Mouse (Mus musculus) ES-Bruce4 (cell line): ENCODE data around the gene Srrm3. TPM values are rescaled to one million over a fixed set of nuclear protein-coding genes. Genes with fewer than 3 reads are reported as not detected.
A peak's percentile ranks its signal among the peaks of the same experiment; 100 is the strongest.

Experiments used
- H3K27ac ChIP-seq: 2 replicates; pipeline ENCODE4 v1.5.1; 2012; ENCODE audit warnings: low read length, inconsistent platforms; ENCODE audit not compliant: insufficient read depth
- H3K27me3 ChIP-seq: 2 replicates; pipeline ENCODE4 v1.6.1; 2012; ENCODE audit warnings: mild to moderate bottlenecking, low read length, inconsistent platforms; ENCODE audit not compliant: control insufficient read depth, poor library complexity, insufficient read depth, severe bottlenecking
- H3K36me3 ChIP-seq: 2 replicates; pipeline ENCODE4 v1.6.1; 2012; ENCODE audit warnings: inconsistent platforms, mild to moderate bottlenecking, low read length, moderate library complexity; ENCODE audit not compliant: control insufficient read depth, poor library complexity, insufficient read depth, severe bottlenecking
- H3K4me1 ChIP-seq: one replicate; pipeline ENCODE4 v1.8.1; 2011; ENCODE audit warnings: low read length; ENCODE audit not compliant: control insufficient read depth, insufficient read depth
- H3K4me3 ChIP-seq: 2 replicates; pipeline ENCODE4 v1.5.1; 2011; ENCODE audit warnings: low read depth, mild to moderate bottlenecking, low read length
- H3K9ac ChIP-seq: 2 replicates; pipeline ENCODE4 v1.6.1; 2012; ENCODE audit warnings: low read depth, mild to moderate bottlenecking, inconsistent platforms; ENCODE audit not compliant: poor library complexity, severe bottlenecking
- H3K9me3 ChIP-seq: replicated peaks from 2 replicates; pipeline ENCODE4 v1.6.1; 2012; ENCODE audit warnings: mild to moderate bottlenecking, low read length, inconsistent platforms; ENCODE audit not compliant: control insufficient read depth, poor library complexity, insufficient read depth, severe bottlenecking
- CTCF ChIP-seq: IDR thresholded peaks from one replicate; pipeline ENCODE4 v1.8.1; 2011; ENCODE audit warnings: low read depth, low read length
- EP300 ChIP-seq: IDR thresholded peaks from 2 replicates; pipeline ENCODE4 v1.6.1; 2011; ENCODE audit warnings: low read depth, low read length; ENCODE audit not compliant: insufficient read depth
- POLR2A ChIP-seq: IDR thresholded peaks from one replicate; pipeline ENCODE4 v1.8.1; 2011; ENCODE audit warnings: low read length; ENCODE audit not compliant: insufficient read depth
- polyA plus RNA-seq: library from polyadenylated mRNA; stranded (reverse); fragments of >200 nt; gene quantifications from 2 replicates; pipeline ENCODE4 v1.2.4, GENCODE M21; 2011; ENCODE audit warnings: low read depth; ENCODE audit not compliant: missing spikeins, insufficient read depth, insufficient read length

The Srrm3 gene
- polyA plus RNA-seq, 1 experiment = 0.55 TPM

DNA sequence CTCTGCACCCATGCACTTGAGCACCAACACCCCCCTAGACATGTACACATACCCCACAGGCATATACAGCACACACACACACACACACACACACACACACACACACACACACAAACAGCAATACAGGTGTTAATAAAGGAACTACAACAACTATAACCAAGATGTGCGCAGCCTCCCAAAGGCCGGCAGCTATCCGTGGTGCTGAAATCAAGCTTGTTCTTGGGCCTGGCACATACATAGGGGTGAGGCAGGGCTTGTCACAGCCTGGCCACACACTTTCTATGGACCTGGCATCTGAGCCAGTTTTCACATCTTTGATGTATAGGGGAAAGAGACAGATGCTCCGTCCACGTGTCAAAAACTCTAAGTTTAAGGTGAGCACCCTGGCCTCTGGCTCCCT is 36.7 kb downstream of the Srrm3 start:
- Histone ChIP-seq H3K36me3 (no peaks in the 10 kb centered on the region), H3K27ac (no peak overlapping the region), H3K27me3 (no peaks in the 10 kb centered on the region), H3K4me3 (no peak overlapping the region), H3K4me1 (no peaks in the 10 kb centered on the region), H3K9me3 (no peaks in the 10 kb centered on the region), H3K9ac (no peak overlapping the region)
- no peak for TF ChIP-seq CTCF
- TF ChIP-seq POLR2A = no peak
- TF ChIP-seq EP300 = no peak

DNA sequence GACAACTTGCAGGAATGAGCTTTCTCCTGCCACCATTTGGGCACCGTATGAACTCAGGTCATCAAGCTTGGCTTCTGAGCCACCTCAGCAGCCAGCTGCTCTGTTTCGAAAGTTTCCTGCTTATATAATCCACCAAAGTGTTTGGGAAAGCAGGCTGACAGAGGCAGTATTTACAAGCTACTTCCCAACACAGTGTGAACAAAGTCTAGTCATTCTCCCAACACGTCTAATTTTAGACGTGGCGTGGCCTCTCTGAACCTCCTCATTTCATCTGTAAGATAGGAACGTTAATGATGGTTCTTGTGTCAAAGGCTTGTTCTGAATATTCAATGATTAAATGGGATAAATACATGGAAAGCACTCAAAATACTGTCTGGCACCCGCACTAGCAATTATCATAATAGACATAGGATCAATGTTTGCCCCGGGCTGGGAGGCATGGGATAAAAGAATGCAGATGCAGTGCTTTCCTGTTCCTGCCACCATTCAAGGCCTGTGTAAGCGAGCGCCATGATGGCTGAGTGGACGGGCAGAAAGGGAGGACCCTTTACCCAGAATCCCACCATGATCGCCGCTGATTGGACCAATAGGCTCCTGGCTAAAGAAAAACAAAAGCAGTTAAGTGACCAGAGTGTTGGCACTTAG is 39.1 kb downstream of the Srrm3 start:
- Histone ChIP-seq H3K36me3 (no peaks in the 10 kb centered on the region), H3K9me3 (no peaks in the 10 kb centered on the region), H3K27ac (no peak overlapping the region), H3K27me3 (no peaks in the 10 kb centered on the region), H3K4me3 (no peak overlapping the region), H3K9ac (no peak overlapping the region), H3K4me1 (no peaks in the 10 kb centered on the region)
- TF ChIP-seq POLR2A = no peak
- TF ChIP-seq CTCF = no peak
- no peak for TF ChIP-seq EP300

DNA sequence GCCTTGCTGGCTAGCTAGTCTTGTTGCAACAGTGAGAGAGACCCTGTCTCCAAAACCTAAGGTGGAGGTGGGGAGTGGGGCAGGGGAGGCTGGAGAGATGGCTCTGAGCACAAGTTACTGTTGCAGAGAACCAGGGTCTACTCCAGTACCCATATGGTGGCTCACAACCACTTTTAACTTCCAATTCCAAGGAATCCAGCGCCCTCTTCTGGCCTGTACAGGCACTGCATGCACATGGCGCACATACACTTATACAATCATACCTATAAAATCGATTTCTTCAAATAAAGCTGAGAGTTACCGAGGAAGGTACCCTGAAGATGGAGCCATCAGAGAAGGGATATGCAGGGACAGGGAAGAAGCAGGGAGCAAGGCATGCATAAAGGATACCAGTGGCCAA is 40.8 kb downstream of the Srrm3 start:
- Histone ChIP-seq H3K27me3 (no peaks in the 10 kb centered on the region), H3K4me1 (no peaks in the 10 kb centered on the region), H3K9ac (no peak overlapping the region), H3K9me3 (no peaks in the 10 kb centered on the region), H3K36me3 (no peaks in the 10 kb centered on the region), H3K4me3 (no peak overlapping the region), H3K27ac (no peak overlapping the region)
- TF ChIP-seq CTCF = peak; percentile 41
- TF ChIP-seq POLR2A = no peak

DNA sequence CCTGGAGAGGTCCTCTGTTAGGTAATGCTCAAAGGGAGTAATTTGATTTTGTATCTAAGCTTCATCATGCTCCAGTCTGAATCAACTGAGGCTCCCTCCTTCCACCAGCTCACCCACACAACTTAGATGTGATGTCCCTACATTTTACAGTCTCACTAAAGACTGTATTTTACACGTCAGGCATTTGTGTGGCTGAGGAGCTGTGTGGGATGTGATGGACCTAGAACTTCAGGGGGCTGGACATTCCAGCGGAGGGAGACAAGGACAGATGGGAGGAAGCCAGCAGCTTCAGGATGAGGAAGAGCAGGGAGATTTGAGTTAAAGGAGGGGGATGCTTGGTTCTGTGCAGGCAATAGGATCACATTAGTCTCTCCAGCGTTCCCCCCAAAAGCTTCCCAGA is 41.2 kb downstream of the Srrm3 start:
- Histone ChIP-seq H3K9ac (no peak overlapping the region), H3K4me1 (no peaks in the 10 kb centered on the region), H3K27ac (no peak overlapping the region), H3K4me3 (no peak overlapping the region), H3K36me3 (no peaks in the 10 kb centered on the region), H3K27me3 (no peaks in the 10 kb centered on the region), H3K9me3 (no peaks in the 10 kb centered on the region)
- TF ChIP-seq POLR2A (no peak), EP300 (no peak), CTCF (no peak)

DNA sequence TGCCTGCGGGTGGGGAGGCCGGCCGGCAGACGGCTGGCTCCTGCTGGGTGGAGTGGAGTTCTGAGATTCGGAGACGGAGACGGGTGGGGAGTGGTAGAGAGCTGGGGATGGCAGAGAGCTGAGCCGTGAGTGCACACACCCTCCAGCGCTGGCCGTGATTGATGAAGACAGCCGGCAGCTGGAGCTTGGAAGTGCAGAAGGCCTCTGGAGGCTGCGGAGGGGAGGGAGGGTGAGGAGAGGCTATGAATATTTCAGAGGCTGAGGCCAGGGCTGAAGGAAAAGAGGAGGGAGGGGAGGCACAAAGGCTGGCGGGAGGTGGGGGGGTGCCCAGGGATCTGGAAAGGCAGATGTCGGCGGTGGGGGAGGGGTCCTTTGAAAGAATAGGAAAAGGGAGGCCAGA is 44.3 kb downstream of the Srrm3 start:
- no peak for TF ChIP-seq POLR2A
- no peak for TF ChIP-seq EP300
- no peak for TF ChIP-seq CTCF
- Histone ChIP-seq H3K9me3 (no peaks in the 10 kb centered on the region), H3K27me3 (no peaks in the 10 kb centered on the region), H3K9ac (0 out of 2 replicates have a peak overlapping the region, but pooled peaks have one; percentile 10), H3K27ac (no peak overlapping the region), H3K4me3 (no peak overlapping the region), H3K4me1 (no peaks in the 10 kb centered on the region), H3K36me3 (no peaks in the 10 kb centered on the region)

DNA sequence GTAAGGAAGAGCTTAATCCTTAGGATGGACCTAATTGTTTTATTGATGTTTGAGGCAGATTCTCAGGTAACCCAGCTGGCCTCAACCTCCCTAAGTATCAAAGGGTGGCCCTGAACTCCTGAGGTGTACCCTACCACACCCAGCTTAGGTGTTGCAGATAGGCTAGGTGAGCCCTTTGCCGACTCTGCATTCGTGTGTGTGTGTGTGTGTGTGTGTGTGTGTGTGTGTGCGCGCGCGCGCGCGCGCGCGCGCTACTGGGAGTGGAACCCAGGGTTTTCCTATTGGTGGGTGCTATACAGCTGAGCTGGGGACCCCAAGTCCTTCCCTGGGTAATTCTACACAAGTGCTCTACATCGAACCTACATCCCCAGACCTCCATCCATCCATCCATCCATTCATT is 44.8 kb downstream of the Srrm3 start:
- no peak for TF ChIP-seq CTCF
- TF ChIP-seq POLR2A = no peak
- TF ChIP-seq EP300 = no peak
- no peaks in the 10 kb centered on the region for H3K27me3 ChIP-seq
- no peaks in the 10 kb centered on the region for H3K9me3 ChIP-seq
- peak overlapping the region; percentile 39; the same call in 1 of the 2 replicates for H3K4me3 ChIP-seq
- H3K4me1 ChIP-seq = no peaks in the 10 kb centered on the region
- no peak overlapping the region for H3K27ac ChIP-seq
- H3K36me3 ChIP-seq = no peaks in the 10 kb centered on the region
- 0 out of 2 replicates have a peak overlapping the region, but pooled peaks have one; percentile 10 for H3K9ac ChIP-seq
